Mouse (Mus musculus) kidney, adult 2 months (tissue): ENCODE data around the gene Ampd2. TPM values are rescaled to one million over a fixed set of nuclear protein-coding genes. Genes with fewer than 3 reads are reported as not detected.

Experiments used
- DNase-seq: peaks from one replicate; pipeline ENCODE4 v3.0.0; 2021
- H3K27ac ChIP-seq: fragments of 200-500 bp; 2 replicates; pipeline ENCODE4 v1.5.1; 2012; ENCODE audit warnings: low read depth, low read length, control low read depth, inconsistent platforms; ENCODE audit not compliant: insufficient read depth
- H3K27me3 ChIP-seq: fragments of 200-500 bp; replicated peaks from 2 replicates; pipeline ENCODE4 v1.6.1; 2012; ENCODE audit warnings: mild to moderate bottlenecking, moderate library complexity, low read length, inconsistent platforms; ENCODE audit not compliant: control insufficient read depth, insufficient read depth
- H3K36me3 ChIP-seq: fragments of 200-500 bp; 2 replicates; pipeline ENCODE4 v1.6.1; 2012; ENCODE audit warnings: mild to moderate bottlenecking, moderate library complexity, low read length, inconsistent platforms; ENCODE audit not compliant: control insufficient read depth, insufficient read depth
- H3K4me1 ChIP-seq: fragments of 200-500 bp; 2 replicates; pipeline ENCODE4 v1.6.1; 2011; ENCODE audit warnings: low read length; ENCODE audit not compliant: control insufficient read depth, insufficient read depth
- H3K4me3 ChIP-seq: fragments of 200-500 bp; 2 replicates; pipeline ENCODE4 v1.5.1; 2011; ENCODE audit warnings: mild to moderate bottlenecking, low read depth, low read length, control low read depth; ENCODE audit not compliant: insufficient read depth
- CTCF ChIP-seq: fragments of 200-500 bp; conservative IDR thresholded peaks from 2 replicates; pipeline ENCODE4 v1.5.1; 2011; ENCODE audit warnings: low read depth, mild to moderate bottlenecking, control low read depth, low read length, moderate library complexity, mixed read lengths; ENCODE audit not compliant: insufficient read depth, insufficient read length
- POLR2A ChIP-seq: fragments of 200-500 bp; IDR thresholded peaks from one replicate; pipeline ENCODE4 v1.6.1; 2011; ENCODE audit warnings: low read depth, low read length, control low read depth
- WGBS: fragments of 180-500 bp; shearing (Covaris S2); methylation state at CpG from one replicate; pipeline ENCODE4 v1.1.7; 2018; 5-methylcytosine and 5-hydroxymethylcytosine counted together
- polyA plus RNA-seq: library from polyadenylated mRNA; depleted of rRNA; stranded (reverse); fragments of >200 nt; gene quantifications from 2 replicates; pipeline ENCODE4 v1.2.3, GENCODE M21; 2012

The Ampd2 gene
- polyA plus RNA-seq, 1 experiment, result 59.0 TPM

DNA sequence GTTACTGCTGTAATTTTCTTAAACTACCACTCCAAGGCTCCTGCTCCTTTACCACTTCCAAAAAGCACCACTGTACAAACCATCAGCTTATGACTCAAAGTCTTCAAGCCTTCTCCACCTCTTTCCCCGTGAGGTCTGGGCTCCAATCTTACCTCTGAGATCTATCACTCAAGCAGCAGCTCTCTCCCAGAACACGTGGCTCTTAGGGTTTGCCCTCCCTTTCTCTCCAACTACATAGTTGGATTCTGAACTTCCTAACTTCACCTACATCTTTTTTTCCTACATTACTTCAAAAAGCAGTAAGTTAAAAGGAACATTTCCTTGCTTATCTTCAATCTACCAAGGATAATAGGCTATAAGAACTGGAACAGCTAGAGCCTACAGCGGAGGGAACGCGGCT lies 42.1 kb upstream of the Ampd2 start:
- Histone ChIP-seq H3K27me3 (no peaks in the 10 kb centered on the region), H3K4me1 (peaks cover 11% of the 10 kb centered on the region), H3K36me3 (no peaks in the 10 kb centered on the region; the same call in 1 of the 2 replicates), H3K27ac (no peak overlapping the region), H3K4me3 (no peak overlapping the region)
- TF ChIP-seq POLR2A, result no peak
- TF ChIP-seq CTCF, result no peak
- DNase-seq, result no peak
- WGBS, result 55% methylated on average over 5 of the region's 5 CpGs

DNA sequence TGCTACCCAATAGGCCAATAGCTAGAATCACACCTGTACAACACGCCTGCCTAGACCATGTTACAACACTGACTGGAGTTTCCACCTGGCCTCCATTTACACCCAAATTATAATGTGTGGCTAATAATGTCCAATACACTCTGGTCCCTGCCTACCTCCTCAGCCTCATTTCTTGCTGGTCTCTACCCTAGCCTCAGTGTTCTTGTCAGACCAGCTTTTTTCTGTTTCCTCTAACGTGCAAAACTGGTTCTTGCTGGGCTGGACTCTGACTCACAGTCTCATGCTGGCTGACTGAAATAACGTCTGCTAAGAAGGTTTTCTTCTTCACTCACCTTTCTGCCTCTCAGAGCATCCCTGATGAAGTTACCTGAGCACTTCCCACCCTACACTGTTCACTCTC lies 39.9 kb upstream of the Ampd2 start:
- DNase-seq, result no peak
- H3K36me3 ChIP-seq, result peaks cover 1% of the 10 kb centered on the region
- H3K27me3 ChIP-seq, result no peaks in the 10 kb centered on the region
- WGBS, result 65% methylated on average over 3 of the region's 3 CpGs
- H3K4me1 ChIP-seq, result peaks cover 6% of the 10 kb centered on the region; the same call in 1 of the 2 replicates
- no peak overlapping the region for H3K4me3 ChIP-seq
- H3K27ac ChIP-seq, result no peak overlapping the region
- TF ChIP-seq POLR2A, result no peak
- no peak for TF ChIP-seq CTCF

DNA sequence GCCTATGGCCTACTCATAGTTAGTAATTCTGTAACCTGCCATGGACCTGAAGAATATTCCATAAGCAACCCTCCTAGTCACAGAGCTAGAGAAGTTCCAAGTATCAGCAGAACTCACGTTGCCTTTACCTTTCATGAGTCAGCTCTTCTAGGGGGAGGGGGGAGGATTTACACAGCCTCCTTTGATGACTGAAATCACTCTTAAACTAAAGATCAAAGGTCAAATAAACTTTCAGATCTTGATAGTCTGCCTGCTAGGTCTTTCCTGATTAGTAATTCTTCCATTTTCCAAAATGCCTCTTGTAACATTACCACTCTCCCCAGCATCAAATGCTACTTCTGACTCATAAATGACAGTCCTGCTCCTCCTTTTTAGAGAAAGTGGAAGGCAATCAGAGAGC lies 37.7 kb upstream of the Ampd2 start:
- no peak for DNase-seq
- H3K36me3 ChIP-seq, result peaks cover 1% of the 10 kb centered on the region
- TF ChIP-seq POLR2A, result no peak
- no peak for TF ChIP-seq CTCF
- no peak overlapping the region for H3K4me3 ChIP-seq
- H3K27me3 ChIP-seq, result no peaks in the 10 kb centered on the region
- no peaks in the 10 kb centered on the region; the same call in 1 of the 2 replicates for H3K4me1 ChIP-seq
- 33% methylated on average over 1 of the region's 1 CpGs for WGBS
- H3K27ac ChIP-seq, result no peak overlapping the region

DNA sequence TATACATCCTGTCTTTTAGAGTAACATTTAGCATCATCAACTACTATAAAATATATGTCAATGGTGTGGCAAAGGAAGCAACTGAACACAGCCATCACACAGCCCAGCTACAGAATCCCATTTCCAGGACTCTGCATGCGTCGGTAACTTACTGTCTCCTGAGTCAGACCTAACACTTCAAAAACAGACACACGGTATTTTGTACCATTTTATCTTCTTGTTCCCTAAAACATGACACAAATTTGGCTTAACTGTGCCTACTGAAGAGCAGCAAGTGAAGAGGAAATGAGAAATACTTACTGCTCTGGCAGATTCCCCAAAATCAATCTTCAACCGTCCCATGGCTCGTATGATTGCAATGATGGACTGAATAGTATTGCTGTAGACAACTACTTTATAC lies 36.8 kb upstream of the Ampd2 start:
- Histone ChIP-seq H3K4me1 (no peaks in the 10 kb centered on the region; the same call in 1 of the 2 replicates), H3K4me3 (no peak overlapping the region), H3K36me3 (peaks cover 1% of the 10 kb centered on the region), H3K27me3 (no peaks in the 10 kb centered on the region), H3K27ac (no peak overlapping the region)
- 81% methylated on average over 5 of the region's 5 CpGs for WGBS
- DNase-seq, result no peak
- TF ChIP-seq POLR2A (no peak), CTCF (no peak)

DNA sequence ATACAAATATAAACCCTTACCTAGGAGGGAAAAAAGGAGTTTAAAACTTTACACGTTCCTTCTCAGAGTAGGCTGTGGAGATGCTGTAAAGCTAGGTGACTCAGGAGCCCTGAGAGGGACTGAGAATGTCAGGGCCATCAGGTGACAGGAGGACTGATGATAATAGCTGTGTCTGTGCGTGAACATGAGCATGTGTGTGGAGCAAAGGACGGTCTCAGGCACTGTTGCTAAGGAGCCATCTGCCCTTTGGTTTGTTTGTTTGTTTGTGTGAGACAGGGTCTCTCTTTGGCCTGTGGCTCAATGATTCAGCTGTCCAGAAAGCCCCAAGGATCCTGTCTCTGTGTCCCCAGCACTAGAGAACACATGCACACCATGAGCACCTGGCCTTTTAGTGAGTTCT lies 34.6 kb upstream of the Ampd2 start:
- Histone ChIP-seq H3K36me3 (peaks cover 1% of the 10 kb centered on the region), H3K27ac (no peak overlapping the region), H3K4me3 (no peak overlapping the region), H3K4me1 (no peaks in the 10 kb centered on the region; the same call in 1 of the 2 replicates), H3K27me3 (no peaks in the 10 kb centered on the region)
- 82% methylated on average over 3 of the region's 3 CpGs for WGBS
- no peak for DNase-seq
- TF ChIP-seq POLR2A (no peak), CTCF (no peak)

DNA sequence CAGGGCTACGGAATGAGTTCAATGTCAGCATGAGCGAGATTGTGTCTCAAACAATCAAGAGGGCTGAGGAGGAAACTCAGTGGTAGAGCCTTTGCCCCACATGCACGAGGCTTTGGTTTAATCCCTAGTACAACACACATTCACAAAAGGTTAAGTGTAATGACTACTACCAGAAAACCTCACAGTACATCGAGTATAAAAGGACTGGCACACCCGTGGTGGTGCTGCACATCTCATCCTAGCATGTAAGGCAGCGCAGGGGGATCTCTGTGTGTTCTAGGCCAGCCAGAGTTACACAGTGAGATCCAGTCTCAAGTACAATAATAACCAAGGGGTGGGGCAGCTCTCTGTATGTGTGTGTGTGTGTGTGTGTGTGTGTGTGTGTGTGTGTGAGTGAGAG lies 31.0 kb upstream of the Ampd2 start:
- Histone ChIP-seq H3K36me3 (no peaks in the 10 kb centered on the region; the same call in none of the 2 replicates), H3K27me3 (no peaks in the 10 kb centered on the region), H3K4me1 (peaks cover 4% of the 10 kb centered on the region; the same call in 1 of the 2 replicates), H3K27ac (no peak overlapping the region), H3K4me3 (no peak overlapping the region)
- DNase-seq, result no peak
- WGBS, result 91% methylated on average over 6 of the region's 6 CpGs
- no peak for TF ChIP-seq CTCF
- TF ChIP-seq POLR2A, result no peak

DNA sequence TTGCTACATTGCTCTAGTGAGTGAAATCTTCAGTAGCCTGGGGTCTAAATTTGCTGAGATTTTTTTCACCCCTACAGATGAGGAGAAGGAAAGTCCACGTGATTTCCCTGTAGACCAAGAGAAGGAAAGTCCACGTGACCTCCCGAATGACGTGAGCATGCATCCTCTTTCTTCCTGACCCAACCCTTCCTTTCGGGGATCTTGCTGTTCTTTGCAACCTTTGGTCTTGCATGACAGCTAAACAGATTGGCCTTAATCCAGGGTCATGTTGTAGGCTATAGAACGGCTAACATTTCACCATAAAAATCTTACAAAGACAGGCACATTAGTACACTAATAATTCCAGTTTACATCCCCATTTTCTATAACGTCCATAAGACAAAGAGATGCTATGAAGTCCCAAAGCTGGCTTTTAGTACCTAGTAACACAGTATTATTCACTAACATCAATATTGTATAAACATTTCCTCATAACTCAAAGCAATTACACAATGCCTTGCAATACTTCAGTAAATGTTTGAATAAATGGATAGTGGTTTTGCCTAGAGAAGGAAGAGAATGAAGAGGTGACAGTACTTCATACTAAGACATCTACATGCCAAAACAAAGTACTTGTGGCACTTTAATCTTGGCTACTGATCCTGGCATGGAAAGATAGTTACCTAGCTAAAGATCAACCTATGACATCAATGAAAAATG lies 27.3 kb upstream of the Ampd2 start:
- peaks cover 3% of the 10 kb centered on the region; the same call in 1 of the 2 replicates for H3K36me3 ChIP-seq
- H3K27ac ChIP-seq, result no peak overlapping the region
- no peak overlapping the region for H3K4me3 ChIP-seq
- H3K27me3 ChIP-seq, result no peaks in the 10 kb centered on the region
- DNase-seq, result peak; percentile 50
- 42% methylated on average over 7 of the region's 7 CpGs for WGBS
- H3K4me1 ChIP-seq, result peaks cover 4% of the 10 kb centered on the region; the same call in 1 of the 2 replicates
- TF ChIP-seq POLR2A, result no peak
